Mouse (Mus musculus) spleen, postnatal 36 days (tissue): Measurements from ENCODE around the gene Slc43a2.
"Not testable (repeated sequence)": the region's sequence is repeated elsewhere in the genome, so short reads cannot be mapped to it uniquely, and the experiment has no call there.

Experiments
- DNase-seq, 2 experiments: peaks; one replicate each; pipeline ENCODE4 v3.0.0; 2022; ENCODE audit warnings: low spot score in 2 of 2, mixed read lengths in 1 of 2

Gene Slc43a2

DNA sequence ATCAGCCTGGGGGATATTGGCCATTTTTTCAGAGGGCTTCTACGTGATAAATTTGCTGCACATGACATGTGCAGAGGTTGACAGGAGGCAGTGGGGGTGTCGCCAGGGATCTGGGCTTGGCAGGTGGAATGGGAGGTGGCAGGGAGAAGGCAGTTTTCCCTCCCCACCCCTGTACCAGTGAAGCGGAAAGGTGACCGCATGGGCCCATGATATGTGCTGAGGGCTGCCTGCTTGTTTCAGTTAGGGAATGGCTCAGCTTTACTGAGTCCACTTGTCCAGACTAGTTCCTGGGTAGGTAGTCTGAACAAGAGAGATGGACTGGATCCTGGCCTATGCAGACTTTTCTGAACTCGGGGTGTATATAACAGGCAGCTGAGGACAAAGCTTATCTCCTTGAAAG, 19.8 kb downstream of the Slc43a2 start:
- no peak for DNase-seq

- DNase-seq: no peak
Observed at GRCm38 (mm10) chr11:75551961-75552441, 20.5 kb downstream of the Slc43a2 start.

DNA sequence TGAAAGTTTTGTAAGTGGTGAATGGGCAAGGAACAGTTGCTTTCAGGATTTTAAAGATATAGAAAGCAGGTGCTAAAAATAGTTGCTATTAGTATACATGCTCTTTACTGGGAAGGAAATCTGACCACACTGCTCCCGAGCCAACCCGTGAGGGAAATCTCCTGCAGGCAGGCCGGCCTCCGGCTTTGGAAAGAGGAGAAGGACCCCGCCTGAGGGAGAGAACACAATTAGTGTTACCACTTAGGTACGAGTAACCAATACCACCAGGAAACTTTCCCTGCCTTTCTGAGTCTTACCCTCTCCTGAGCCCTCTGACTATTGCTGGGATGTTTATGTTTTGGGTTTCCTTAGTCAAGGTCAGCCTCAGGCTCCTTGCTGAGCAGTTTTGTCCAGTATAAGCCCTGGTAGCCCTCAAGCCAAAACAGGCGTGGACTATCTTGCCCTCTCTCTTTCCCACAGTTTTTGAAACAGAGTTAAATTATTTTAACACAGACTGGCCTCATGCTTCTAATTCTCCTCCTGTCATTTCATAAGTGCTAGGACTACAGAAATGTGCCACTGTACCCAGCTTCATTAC, 21.5 kb downstream of the Slc43a2 start:
- no peak for DNase-seq

GRCm38 (mm10) chr11:75556006-75556405, 24.5 kb downstream of the Slc43a2 start:
- not testable (repeated sequence) for DNase-seq

DNA sequence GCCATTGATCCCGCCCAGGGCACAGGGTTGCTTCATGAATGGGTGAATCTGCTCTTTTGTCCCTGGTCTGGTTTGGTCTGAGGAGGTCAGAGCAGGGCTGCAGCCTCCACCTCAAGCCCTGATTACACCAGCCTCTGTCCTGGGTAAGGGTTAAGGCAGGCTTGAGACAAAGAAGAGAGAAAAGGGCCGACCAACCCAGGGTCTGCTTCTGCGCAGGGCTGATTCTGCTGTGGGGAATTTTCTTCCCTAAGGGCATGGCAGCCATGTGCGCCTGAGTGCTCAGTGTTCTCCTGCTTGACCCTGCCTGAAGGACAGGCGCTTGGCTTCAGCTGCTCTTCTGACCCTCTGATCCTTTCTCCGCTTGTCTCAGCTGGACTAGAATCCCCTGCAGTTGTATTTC, 25.6 kb downstream of the Slc43a2 start:
- DNase-seq: no peak

- no peak for DNase-seq
Observed at GRCm38 (mm10) chr11:75558101-75558500, 26.6 kb downstream of the Slc43a2 start.

GRCm38 (mm10) chr11:75559870-75560504, 28.5 kb downstream of the Slc43a2 start:
- no peak for DNase-seq

- peak; percentile 83 to 87 for DNase-seq
Observed at GRCm38 (mm10) chr11:75560530-75561409, 29.3 kb downstream of the Slc43a2 start.

DNA sequence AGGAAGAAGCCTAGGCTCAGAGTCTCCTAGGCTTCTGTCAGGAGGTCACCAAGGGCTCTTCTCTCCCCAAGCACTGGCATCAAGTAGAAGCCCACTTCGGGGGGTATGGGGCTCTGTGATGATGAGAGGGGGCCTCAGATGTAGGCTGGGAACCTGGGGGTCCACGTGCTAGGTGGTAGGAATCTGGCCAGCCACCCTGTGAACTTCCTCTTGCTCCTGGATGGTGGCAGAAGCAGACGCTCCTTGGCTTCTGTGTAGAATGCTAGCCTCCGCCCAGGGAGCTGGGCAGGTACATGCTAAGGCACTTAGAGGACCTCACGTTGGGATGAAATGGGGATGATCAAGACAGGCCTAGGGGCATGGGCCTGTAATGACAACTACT, 29.9 kb downstream of the Slc43a2 start:
- no peak for DNase-seq

DNA sequence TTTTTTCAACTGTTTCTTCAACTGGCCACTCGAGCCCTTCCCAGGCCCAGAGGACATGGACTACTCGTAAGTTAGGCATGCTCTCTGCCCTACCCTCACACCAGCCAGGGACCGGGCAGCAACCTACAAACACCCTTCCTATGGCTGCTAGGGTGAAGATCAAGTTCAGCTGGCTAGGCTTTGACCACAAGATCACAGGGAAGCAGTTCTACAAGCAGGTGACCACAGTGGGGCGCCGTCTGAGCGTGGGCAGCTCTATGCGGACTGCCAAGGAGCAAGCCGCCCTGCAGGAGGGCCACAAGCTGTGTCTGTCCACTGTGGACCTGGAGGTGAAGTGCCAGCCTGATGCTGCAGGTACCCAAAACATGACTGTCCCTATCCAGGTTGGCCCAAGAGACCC, 31.3 kb downstream of the Slc43a2 start:
- DNase-seq: no peak

- DNase-seq: no peak
Observed at GRCm38 (mm10) chr11:75563851-75564548, 32.5 kb downstream of the Slc43a2 start.

GRCm38 (mm10) chr11:75565849-75566248, 34.4 kb downstream of the Slc43a2 start:
- DNase-seq: no peak

DNA sequence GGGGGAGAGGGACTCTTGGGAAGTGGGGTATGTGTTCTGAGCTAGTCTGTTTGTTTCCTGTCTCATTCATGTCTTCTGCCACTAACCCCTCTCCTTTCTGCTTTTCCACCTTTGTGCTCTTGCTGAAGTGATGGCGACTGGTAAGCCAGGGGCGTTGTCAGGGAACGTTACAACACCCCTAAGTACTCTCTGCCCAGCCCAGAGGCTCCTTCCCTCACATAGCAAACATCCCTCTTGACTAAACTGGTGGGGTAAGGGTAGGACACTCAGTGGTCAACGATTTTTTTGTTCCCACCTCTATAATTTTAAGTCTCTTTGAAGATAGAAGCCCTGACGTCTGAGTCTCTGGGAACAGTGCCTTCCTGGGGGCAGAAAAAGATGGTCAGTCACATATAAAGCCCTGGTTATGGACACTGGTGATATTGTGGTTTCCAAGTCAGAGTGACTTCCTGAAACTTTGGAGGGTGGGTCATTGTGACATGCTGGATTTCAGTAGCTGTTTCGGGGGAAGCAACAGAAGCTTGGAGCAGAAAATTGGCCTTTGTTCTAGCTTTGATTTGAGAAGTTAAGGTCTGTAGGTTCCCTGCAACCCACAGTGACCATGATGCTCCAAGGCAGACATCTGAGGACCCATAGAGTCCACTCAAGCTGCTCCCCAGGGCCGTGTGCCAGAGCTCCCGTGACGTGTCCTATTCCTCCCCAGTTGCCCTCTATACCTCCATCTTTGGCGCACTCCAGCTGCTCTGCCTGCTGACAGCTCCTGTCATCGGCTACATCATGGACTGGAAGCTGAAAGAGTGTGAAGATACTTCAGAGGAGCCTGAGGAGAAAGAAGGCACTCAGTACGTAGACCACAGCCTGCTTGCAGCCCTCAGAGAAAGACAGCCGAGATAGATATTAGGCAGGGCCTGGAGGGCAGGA, 35.0 kb downstream of the Slc43a2 start:
- DNase-seq: no peak

DNA sequence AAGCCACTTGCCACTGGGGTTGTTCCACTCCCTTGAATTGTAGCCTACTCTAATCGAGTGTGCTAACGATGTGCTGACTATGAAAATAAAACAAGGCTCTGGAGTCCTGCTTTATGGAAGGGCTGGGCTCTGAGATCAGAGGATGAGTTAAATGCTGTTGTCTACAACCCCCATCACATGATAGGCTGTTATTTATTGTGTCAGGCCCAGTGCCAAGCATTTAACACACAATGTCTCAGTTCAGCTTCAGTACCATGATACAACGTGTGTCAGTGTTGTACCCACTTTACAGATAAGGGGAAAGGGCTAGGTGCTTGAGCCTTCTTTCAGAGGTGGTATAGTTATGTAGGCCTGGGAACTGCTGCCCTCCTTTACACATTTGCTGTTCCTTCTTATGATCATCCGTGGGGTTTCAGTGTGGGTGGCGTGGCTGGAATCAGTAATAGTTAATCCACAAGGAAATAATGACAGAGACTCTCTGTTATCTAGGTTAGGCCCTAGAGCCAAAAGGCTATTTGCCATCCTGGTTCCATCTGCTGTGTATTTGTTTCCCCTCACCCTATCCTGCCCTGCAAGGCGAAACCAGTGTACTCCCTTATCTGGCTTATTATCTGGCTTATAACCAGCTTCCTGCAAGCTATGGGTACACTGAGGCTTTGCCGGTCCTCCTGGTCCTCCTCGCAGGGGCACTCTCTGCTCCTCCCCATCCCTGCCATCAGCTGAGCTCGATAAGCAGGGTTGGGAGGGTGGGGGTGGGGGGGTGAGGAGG, 36.0 kb downstream of the Slc43a2 start:
- no peak for DNase-seq

DNA sequence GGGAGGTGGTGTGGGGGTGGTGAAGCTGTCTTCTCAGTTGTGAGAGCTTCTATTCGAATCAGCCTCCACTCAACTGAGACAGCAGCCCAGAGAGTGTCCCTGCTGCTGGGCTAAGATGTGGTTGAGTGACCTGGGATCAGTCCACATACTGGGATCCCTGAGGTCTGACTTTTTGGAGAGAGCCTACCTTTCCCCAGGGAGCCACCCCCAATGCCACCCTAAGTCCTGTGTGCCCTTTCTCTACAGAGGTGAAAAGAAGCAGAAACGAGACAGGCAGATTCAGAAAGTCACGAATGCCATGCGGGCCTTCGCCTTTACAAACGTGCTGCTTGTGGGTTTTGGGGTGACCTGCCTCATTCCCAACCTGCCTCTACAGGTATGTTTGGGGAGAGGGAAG, 36.6 kb downstream of the Slc43a2 start:
- DNase-seq: no peak

GRCm38 (mm10) chr11:75568962-75569361, 37.5 kb downstream of the Slc43a2 start:
- no peak for DNase-seq

DNA sequence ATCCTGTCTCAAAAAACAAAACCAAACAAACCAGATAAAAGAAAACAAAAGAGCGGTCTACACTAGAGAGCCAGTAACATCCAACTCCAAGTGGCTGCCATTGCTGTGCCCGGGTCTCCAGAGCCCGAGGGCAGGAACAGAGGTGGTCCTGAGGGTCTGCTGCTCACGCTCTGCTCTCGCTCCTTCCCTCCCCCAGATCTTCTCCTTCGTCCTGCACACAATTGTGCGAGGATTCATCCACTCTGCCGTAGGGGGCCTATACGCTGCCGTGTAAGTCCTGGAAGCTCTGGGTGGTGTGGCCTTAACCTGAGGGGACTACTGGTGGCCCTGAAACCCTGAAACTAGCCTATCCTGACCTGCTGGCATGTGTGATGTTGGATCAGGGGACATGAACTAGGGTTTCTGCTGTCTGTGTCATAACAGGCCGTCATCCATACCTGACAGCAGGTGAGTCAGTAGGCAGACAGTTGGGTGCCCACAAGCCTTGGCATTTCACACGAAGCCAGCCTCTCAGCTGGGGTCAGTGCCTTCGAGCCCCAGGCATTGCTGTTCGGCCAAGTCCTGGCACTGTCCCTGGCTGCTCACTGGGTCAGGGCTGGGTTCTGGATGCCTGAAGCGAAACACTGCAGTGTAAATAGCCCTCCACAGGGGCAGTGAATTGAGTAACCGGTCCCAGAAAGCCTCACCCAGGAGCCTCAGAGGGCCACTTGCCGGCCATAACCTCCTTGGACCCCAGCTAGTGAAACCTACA, 39.1 kb downstream of the Slc43a2 start:
- DNase-seq: no peak

GRCm38 (mm10) chr11:75571126-75571990, 39.9 kb downstream of the Slc43a2 start:
- peak in 1 of 2 experiments; percentile 43 for DNase-seq
